Mouse (Mus musculus) liver (tissue): ENCODE data around the gene Pcnx3.
A peak's percentile ranks its signal among the peaks of the same experiment; 100 is the strongest.

Experiments used
- DNase-seq: peaks from one replicate; pipeline ENCODE4 v3.0.0-alpha.2; 2020; ENCODE audit warnings: mixed read lengths

Pcnx3 gene

GRCm38 (mm10) chr19:5668372-5668771 is 20.3 kb downstream of the Pcnx3 start:
- no peak for DNase-seq

GRCm38 (mm10) chr19:5666386-5666785 is 22.3 kb downstream of the Pcnx3 start:
- no peak for DNase-seq

DNA sequence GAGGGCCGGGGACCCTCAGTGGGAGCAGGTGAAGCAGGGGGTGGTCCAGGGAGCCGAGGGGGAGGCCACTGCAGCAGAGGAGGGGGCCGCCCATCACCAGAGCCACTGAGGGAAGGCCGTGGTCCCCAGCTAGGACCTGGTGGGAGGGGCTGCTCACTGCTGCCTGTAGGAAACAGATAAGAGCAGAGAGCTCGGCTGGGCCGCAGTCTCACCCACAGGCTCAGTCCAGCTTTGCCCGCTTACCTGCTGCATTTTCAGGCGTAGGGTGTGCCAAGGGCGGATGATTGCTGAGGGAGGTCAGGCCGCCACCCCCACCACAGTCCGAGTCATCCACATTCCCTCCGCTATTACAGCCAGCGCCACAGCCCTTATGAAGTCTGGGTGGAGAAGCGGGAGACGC is 23.2 kb downstream of the Pcnx3 start:
- peak; percentile 96 for DNase-seq

GRCm38 (mm10) chr19:5664669-5665257 is 23.9 kb downstream of the Pcnx3 start:
- DNase-seq, result peak; percentile 50

- DNase-seq, result peak; percentile 98
These were observed 25.5 kb downstream of the Pcnx3 start, which contains the start of gene Sipa1 for GRCm38 (mm10) chr19:5662981-5663913. Gene Sipa1, minus strand, starts transcription at chr19:5663707.

GRCm38 (mm10) chr19:5662310-5662709 is 26.4 kb downstream of the Pcnx3 start:
- no peak for DNase-seq

GRCm38 (mm10) chr19:5660942-5661751 is 27.6 kb downstream of the Pcnx3 start:
- peak; percentile 46 for DNase-seq

DNA sequence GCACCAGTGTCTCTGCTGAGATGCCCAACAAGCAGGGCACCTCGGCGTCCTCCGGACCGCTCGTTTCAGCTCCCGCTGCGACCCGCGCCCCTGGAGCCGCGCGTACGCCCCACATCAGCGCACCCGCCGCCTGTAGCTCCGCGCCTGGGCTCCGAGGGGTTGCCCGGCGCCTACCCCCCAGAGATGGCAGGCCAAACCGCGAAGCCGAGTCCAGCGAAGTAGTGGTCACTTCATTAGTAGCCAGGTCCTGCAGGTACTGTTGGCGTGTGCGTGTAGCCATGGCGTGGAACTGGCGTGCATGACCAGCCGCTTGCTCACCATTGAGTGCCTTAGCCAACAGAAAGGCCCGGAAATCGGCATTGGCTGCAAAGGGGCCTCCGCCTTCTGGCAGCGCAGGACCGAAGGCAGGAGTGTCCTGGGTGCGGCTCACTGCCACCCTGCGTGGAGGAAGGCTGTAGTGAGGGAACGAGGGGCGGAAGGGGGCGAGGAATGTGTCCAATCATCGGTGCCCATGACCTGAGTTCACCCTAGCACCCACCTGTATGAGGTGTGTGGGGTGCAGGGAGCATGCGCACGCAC is 33.9 kb downstream of the Pcnx3 start:
- DNase-seq, result no peak

- DNase-seq, result peak; percentile 63
These were observed 34.6 kb downstream of the Pcnx3 start for GRCm38 (mm10) chr19:5653969-5654719.

DNA sequence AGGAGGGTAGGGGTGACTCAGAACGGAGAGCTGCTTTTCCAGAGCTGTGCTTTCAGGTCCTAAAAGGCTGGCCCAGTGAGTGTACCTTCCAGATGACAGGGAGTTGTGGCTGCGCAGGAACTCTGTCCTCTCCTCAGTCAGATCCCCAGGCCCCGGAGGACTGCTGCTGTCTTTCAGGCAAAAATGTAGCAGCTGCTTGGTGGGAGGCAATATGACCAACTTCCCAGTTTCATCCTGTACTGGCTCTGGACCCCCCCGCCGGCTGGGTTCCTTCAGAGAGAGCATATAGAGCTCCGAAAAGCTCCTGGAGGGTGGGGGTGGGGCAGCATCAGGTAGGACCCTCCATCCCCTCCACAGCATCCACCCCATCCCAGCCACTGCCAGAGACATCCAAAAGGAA is 36.1 kb downstream of the Pcnx3 start:
- no peak for DNase-seq

DNA sequence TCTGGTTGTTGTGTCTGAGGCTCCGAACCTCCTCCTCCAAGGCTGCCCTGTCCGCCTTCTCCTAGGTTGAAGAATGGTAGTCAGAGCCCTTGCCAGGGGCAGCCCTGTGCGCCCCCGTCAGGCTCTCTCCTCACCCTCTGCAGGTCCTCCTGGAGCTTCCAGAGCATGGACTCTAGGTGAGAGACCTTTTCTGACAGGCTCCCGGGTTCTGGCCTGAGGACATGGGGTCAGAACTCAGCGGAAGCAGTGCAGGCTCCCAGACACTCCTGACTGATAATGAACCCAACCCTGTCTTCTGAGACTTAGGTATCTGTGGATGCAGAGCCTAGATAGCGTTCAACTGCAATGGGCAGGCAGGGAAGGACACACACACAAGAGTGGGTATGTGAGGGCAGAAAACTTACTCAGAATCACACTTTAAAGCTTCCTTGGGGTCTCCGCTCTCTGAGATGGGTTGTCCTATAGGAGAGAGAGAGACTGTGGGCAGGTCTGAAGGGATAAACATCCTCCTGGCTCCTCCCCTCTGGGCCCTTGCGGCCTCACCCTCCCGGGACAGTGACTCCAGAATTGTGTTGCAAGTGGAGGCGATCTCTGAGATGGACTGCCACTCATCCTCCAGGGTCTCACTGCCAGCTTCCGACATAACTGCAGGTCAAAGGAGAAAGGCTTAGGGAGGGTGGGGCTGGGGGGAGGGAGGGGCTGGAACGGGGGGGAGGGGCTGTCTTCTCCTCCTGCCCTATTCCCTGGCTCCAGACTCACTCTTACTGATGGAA is 37.0 kb downstream of the Pcnx3 start:
- DNase-seq, result no peak

- DNase-seq, result no peak
These were observed 39.4 kb downstream of the Pcnx3 start for GRCm38 (mm10) chr19:5649298-5649741.

DNA sequence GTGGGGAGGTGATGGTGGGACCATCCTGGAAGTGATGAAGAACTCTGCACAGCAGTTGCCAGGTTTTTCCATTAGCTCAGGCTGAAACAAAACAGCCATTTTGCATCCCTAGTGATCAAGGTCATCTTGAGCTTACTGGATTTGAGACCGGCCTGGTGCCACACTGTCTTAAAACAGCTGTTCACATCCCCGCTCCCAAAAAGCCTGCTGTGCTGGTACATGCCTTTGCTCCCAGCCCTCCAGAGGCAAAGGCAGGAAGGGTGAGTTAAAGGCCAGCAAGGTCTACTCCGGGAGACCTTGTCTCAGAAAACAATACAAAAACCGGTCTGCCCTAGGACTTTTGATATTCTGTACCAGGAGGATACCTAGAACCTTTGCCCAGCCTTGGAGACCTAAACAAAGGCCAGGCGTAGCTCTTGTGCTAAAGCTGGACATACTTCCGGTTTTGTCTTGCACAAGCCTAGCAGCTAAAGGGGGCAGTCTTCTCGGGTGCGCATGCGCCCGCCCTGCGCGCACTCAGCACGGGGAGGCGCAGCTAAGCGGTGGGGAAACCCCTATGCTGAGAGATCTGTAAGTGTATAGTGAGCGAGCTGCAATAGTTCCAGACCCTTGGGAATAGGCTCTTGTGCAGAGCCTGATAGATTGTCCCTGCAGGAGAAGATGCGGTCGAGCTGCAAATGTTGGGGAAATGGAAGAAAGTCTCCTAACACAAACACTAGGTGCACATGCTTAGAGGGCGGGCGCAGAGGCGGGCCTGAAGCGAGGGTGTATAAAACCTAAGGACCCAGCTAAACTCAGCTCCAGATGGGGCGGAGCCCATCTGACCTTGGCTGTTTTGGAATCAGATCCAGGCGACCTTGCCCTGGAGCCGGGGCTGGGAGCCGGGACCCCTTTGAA is 40.1 kb downstream of the Pcnx3 start:
- peak; percentile 79 for DNase-seq

GRCm38 (mm10) chr19:5647791-5648190 is 40.9 kb downstream of the Pcnx3 start:
- no peak for DNase-seq

GRCm38 (mm10) chr19:5646731-5647330 is 41.9 kb downstream of the Pcnx3 start:
- DNase-seq, result no peak

DNA sequence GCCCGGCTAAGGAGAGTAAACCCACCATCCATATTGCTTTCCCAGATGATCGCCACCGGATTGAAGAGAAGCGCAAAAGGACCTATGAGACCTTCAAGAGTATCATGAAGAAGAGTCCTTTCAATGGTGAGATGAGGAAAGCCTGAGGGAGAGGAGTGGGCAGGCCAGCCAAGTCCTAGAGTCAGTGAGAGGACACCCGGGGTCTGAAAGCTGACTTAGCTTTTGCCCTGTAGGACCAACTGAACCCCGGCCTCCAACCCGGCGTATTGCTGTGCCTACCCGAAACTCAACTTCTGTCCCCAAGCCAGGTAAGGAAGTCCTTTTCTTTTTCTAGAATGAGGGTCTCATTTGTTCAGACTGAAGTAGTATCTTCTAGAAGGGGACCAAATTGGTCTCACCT is 43.4 kb downstream of the Pcnx3 start:
- DNase-seq, result no peak

- DNase-seq, result peak; percentile 35
These were observed 47.1 kb downstream of the Pcnx3 start for GRCm38 (mm10) chr19:5641641-5642040.

- no peak for DNase-seq
These were observed 47.7 kb downstream of the Pcnx3 start for GRCm38 (mm10) chr19:5641021-5641420.

DNA sequence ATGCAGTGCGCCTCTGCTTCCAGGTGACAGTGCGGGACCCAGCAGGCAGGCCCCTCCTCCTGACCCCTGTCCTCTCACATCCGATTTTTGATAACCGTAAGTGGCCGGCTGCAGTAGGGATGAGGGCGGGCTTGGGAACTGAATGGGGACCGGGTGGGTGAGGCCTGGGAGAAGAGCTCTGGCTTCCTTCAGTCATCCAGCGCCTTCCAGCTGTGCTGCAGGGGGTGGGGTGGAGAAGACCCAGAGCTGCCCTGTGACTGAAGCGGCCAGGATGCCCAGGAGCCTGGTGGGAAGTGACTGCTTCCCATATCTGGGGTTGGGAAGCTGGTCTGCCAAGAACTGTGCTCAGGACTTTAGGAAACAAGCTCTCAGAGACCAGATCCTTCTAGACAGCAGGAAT is 48.4 kb downstream of the Pcnx3 start:
- no peak for DNase-seq
